Mouse (Mus musculus): ENCODE results near the gene Gm45711. TPM values are rescaled to one million over a fixed set of nuclear protein-coding genes. Genes with fewer than 3 reads are reported as not detected.
"Not testable (repeated sequence)": the region's sequence is repeated elsewhere in the genome, so short reads cannot be mapped to it uniquely, and the experiment has no call there.

Gm45711 gene
- polyA plus RNA-seq (2016; fragmentation: Nextera tagmentation; extraction: Ambion mirVana) = not detected in 2 replicates

GRCm38 (mm10) chr8:104309441-104310155, at the start of gene Gm45711, which contains the start of gene Cmtm1:
Gene Gm45711 (minus strand): TSS chr8:104310081.
Gene Cmtm1 (minus strand): TSS chr8:104310145.
- not testable (repeated sequence) for H3K4me1 ChIP-seq (replicated peaks); DNase-seq (ENCODE audit: low spot score); H3K27me3 ChIP-seq (ENCODE audit: insufficient read depth, poor library complexity, severe bottlenecking); H3K9me3 ChIP-seq; H3K36me3 ChIP-seq; H3K4me3 ChIP-seq; H3K27ac ChIP-seq
- 89% methylated on average over 36 of the region's 36 CpGs for WGBS

DNA sequence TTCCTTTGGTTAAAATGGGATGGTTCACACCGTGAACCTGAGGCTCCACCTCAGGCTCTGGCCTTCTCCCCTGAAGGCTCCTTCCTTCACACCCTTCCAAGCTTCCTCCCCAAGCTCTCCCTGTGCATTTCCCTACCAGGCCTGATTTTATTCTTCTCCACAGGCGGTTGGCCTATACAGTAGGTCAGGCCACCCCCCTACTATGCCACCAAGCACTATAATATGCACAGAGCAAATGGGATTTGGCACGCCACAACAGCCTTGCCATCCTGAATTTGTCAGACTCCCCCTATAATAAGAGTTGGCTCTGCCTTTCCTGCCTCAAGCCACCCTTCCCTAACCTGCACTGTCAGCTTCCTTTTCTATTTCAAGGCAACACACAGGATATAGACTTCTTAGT, 48.8 kb upstream of the Gm45711 start:
- Histone ChIP-seq H3K4me1 (replicated peaks) (peaks cover 11% of the 10 kb centered on the region), H3K27ac (no peak overlapping the region), H3K4me3 (no peak overlapping the region), H3K27me3 (ENCODE audit: insufficient read depth, poor library complexity, severe bottlenecking) (no peaks in the 10 kb centered on the region), H3K9me3 (no peaks in the 10 kb centered on the region), H3K36me3 (peaks cover 33% of the 10 kb centered on the region)
- no peak for DNase-seq (ENCODE audit: low spot score)
- 84% methylated on average over 3 of the region's 3 CpGs for WGBS

DNA sequence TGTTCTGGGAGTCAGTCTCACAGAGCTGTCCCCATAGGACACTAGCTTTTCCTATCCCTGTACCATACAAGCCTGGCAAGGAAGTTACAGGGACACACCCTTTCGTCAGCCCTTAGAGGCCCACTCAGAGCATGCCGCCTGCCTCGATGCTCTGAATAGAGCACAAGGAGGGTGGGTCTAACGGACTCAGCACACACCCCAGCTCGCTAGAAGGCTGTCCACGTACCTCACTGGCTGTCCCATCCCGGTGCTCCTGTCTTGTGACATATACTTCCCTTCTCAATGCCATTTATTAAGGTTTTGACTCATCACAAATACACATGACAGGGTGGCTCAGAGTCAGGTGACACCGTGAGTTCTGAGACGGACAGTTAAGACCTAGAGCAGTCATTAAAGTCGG, 44.6 kb upstream of the Gm45711 start:
- Histone ChIP-seq H3K4me3 (no peak overlapping the region), H3K27ac (no peak overlapping the region), H3K9me3 (no peaks in the 10 kb centered on the region), H3K36me3 (peaks cover 40% of the 10 kb centered on the region), H3K4me1 (replicated peaks) (peaks cover 2% of the 10 kb centered on the region), H3K27me3 (ENCODE audit: insufficient read depth, poor library complexity, severe bottlenecking) (no peaks in the 10 kb centered on the region)
- whole genome bisulfite sequencing = 95% methylated on average over 10 of the region's 10 CpGs
- no peak for DNase-seq (ENCODE audit: low spot score)

GRCm38 (mm10) chr8:104353186-104353585, 43.3 kb upstream of the Gm45711 start:
- H3K9me3 ChIP-seq = no peaks in the 10 kb centered on the region
- 66% methylated on average over 5 of the region's 5 CpGs for WGBS
- no peak for DNase-seq (ENCODE audit: low spot score)
- H3K27ac ChIP-seq = no peak overlapping the region
- H3K4me3 ChIP-seq = no peak overlapping the region
- no peaks in the 10 kb centered on the region for H3K4me1 ChIP-seq (replicated peaks)
- no peaks in the 10 kb centered on the region for H3K27me3 ChIP-seq (ENCODE audit: insufficient read depth, poor library complexity, severe bottlenecking)
- peaks cover 42% of the 10 kb centered on the region for H3K36me3 ChIP-seq

DNA sequence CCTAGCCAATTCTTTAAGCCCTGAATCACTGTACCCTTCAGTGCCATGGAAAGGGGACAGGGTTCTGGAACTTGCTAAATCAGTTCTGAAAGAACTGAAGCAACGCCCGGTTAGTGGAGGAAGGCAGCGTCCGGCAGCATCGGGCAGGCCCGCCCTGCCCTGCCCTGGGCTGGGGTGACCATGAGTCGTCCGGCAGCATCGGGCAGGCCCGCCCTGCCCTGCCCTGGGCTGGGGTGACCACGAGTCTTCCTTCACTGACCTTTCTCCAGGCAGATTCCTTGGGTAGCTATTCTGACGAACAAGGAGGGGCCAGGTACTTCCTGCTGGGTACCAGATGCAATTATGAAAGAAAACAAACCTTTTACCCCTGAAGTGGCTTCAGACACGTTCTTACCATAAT, 40.2 kb upstream of the Gm45711 start:
- WGBS = 80% methylated on average over 13 of the region's 13 CpGs
- DNase-seq (ENCODE audit: low spot score) = no peak
- Histone ChIP-seq H3K27me3 (ENCODE audit: insufficient read depth, poor library complexity, severe bottlenecking) (no peaks in the 10 kb centered on the region), H3K4me1 (replicated peaks) (peaks cover 8% of the 10 kb centered on the region; the same call in 1 of the 2 replicates), H3K9me3 (no peaks in the 10 kb centered on the region), H3K36me3 (peaks cover 49% of the 10 kb centered on the region), H3K27ac (no peak overlapping the region), H3K4me3 (no peak overlapping the region)

DNA sequence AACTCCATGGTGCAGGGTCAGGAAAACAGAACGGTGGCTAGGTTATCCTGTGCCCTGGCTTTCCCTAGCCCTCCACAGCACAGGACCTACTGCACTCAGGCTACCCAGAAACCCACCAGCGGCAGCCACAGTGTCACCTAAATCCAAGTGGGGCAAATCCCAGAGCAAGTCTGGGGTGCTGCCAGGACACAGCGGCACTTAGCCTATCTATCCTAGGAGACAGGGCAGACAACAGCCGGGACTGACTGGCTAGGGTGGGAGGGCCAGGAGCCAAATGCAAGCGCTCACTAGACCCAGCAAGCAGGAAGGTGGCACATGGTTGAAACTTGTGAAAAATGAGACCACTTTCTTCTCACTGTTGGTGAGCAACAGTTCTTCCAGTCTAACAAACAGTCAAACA, 39.1 kb upstream of the Gm45711 start:
- H3K27me3 ChIP-seq (ENCODE audit: insufficient read depth, poor library complexity, severe bottlenecking) = no peaks in the 10 kb centered on the region
- no peak overlapping the region for H3K27ac ChIP-seq
- no peaks in the 10 kb centered on the region for H3K9me3 ChIP-seq
- peaks cover 46% of the 10 kb centered on the region for H3K36me3 ChIP-seq
- no peak overlapping the region for H3K4me3 ChIP-seq
- H3K4me1 ChIP-seq (replicated peaks) = peaks cover 12% of the 10 kb centered on the region; the same call in 1 of the 2 replicates
- no peak for DNase-seq (ENCODE audit: low spot score)
- 91% methylated on average over 5 of the region's 5 CpGs for WGBS

DNA sequence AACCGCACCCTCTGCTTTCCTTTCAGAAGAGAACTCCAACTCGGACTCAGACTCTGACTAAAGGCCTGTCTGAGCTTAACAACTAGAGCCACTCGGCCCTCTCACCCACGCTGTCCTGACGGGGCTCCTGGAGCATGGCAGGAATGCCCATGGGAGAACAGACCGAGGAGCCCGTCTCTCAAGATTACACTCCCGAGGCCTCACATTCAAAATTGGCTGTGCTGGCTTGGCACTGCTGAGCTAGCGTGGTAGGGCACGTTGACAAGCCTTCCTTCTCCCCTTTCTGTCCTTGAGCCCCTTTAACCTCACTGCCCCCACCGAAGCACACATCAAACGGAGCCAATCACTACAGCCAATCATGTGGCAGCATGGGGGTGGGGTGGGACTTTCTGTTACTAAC, 36.8 kb upstream of the Gm45711 start:
- peaks cover 43% of the 10 kb centered on the region for H3K36me3 ChIP-seq
- no peak overlapping the region for H3K4me3 ChIP-seq
- DNase-seq (ENCODE audit: low spot score) = no peak
- H3K9me3 ChIP-seq = no peaks in the 10 kb centered on the region
- H3K27ac ChIP-seq = peak overlapping the region; percentile 12; the same call in 1 of the 2 replicates
- no peaks in the 10 kb centered on the region for H3K27me3 ChIP-seq (ENCODE audit: insufficient read depth, poor library complexity, severe bottlenecking)
- 58% methylated on average over 12 of the region's 12 CpGs for WGBS
- H3K4me1 ChIP-seq (replicated peaks) = peaks cover 18% of the 10 kb centered on the region

GRCm38 (mm10) chr8:104344622-104345021, 34.7 kb upstream of the Gm45711 start:
- Histone ChIP-seq H3K4me3 (no peak overlapping the region), H3K36me3 (peaks cover 39% of the 10 kb centered on the region), H3K27me3 (ENCODE audit: insufficient read depth, poor library complexity, severe bottlenecking) (no peaks in the 10 kb centered on the region), H3K9me3 (no peaks in the 10 kb centered on the region), H3K27ac (no peak overlapping the region), H3K4me1 (replicated peaks) (peaks cover 34% of the 10 kb centered on the region)
- 89% methylated on average over 5 of the region's 5 CpGs for WGBS
- DNase-seq (ENCODE audit: low spot score) = no peak

DNA sequence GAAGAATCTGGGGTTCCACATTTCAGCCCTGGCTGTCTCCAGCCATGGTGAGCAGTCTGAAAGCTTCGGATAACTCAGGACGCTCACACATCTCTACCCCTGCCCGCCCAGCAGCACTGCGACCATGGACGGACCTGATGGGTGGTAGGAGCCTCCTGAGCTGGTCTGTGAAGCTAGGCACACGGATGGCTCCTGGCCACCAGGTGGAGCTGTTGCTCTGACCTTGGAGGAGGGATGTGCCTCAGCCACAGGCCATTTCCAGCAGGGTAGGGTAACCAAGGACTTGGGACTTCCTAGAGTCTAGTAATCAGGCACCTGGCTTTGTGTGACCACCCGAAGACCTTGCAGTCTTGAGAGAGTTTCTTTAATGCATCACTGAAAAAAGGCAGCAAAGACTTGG, 34.1 kb upstream of the Gm45711 start:
- WGBS = 18% methylated on average over 7 of the region's 7 CpGs
- H3K36me3 ChIP-seq = peaks cover 39% of the 10 kb centered on the region
- H3K4me3 ChIP-seq = no peak overlapping the region
- peak; percentile 87 for DNase-seq (ENCODE audit: low spot score)
- peaks cover 41% of the 10 kb centered on the region for H3K4me1 ChIP-seq (replicated peaks)
- H3K27me3 ChIP-seq (ENCODE audit: insufficient read depth, poor library complexity, severe bottlenecking) = no peaks in the 10 kb centered on the region
- no peaks in the 10 kb centered on the region for H3K9me3 ChIP-seq
- H3K27ac ChIP-seq = no peak overlapping the region

GRCm38 (mm10) chr8:104342426-104342825, 32.5 kb upstream of the Gm45711 start:
- Histone ChIP-seq H3K4me3 (no peak overlapping the region), H3K36me3 (peaks cover 31% of the 10 kb centered on the region), H3K9me3 (no peaks in the 10 kb centered on the region), H3K27ac (no peak overlapping the region), H3K27me3 (ENCODE audit: insufficient read depth, poor library complexity, severe bottlenecking) (no peaks in the 10 kb centered on the region), H3K4me1 (replicated peaks) (peaks cover 41% of the 10 kb centered on the region)
- DNase-seq (ENCODE audit: low spot score) = no peak
- 82% methylated on average over 5 of the region's 5 CpGs for WGBS

- Histone ChIP-seq H3K27ac (peak overlapping the region; percentile 93), H3K27me3 (ENCODE audit: insufficient read depth, poor library complexity, severe bottlenecking) (no peaks in the 10 kb centered on the region), H3K4me3 (peak overlapping the region; percentile 70), H3K9me3 (no peaks in the 10 kb centered on the region), H3K36me3 (peaks cover 23% of the 10 kb centered on the region), H3K4me1 (replicated peaks) (peaks cover 36% of the 10 kb centered on the region)
- DNase-seq (ENCODE audit: low spot score) = no peak
- 47% methylated on average over 6 of the region's 6 CpGs for WGBS
These were observed 31.8 kb upstream of the Gm45711 start for GRCm38 (mm10) chr8:104341678-104342077.

DNA sequence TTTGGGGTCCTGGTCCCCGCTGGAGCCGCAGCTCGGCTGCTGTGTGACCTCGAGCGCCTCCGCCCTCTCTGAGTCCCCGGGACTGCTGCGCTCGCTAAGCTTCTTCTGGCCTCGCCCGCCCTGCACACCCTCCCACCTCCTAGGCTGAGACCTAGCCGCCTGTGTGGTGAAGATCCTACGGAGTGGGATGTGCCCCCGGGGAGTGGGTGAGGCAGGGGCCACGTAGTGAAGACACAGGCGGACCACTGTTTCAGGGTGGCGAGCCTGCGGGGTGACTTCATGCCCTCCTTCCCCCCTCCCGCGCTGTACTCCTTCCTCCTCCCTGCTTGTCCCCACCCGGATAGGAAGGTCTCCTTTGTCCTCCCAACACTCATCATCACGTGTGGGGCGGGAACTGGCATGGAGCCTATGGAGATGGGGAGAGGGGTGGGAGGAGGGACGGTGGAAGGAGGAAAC, 31.3 kb upstream of the Gm45711 start:
- Histone ChIP-seq H3K4me3 (peak overlapping the region; percentile 70), H3K27me3 (ENCODE audit: insufficient read depth, poor library complexity, severe bottlenecking) (no peaks in the 10 kb centered on the region), H3K4me1 (replicated peaks) (peaks cover 33% of the 10 kb centered on the region), H3K9me3 (no peaks in the 10 kb centered on the region), H3K36me3 (peaks cover 18% of the 10 kb centered on the region), H3K27ac (peak overlapping the region; percentile 93)
- WGBS = under 1% methylated on average over 24 of the region's 24 CpGs
- peak; percentile 78 for DNase-seq (ENCODE audit: low spot score)

DNA sequence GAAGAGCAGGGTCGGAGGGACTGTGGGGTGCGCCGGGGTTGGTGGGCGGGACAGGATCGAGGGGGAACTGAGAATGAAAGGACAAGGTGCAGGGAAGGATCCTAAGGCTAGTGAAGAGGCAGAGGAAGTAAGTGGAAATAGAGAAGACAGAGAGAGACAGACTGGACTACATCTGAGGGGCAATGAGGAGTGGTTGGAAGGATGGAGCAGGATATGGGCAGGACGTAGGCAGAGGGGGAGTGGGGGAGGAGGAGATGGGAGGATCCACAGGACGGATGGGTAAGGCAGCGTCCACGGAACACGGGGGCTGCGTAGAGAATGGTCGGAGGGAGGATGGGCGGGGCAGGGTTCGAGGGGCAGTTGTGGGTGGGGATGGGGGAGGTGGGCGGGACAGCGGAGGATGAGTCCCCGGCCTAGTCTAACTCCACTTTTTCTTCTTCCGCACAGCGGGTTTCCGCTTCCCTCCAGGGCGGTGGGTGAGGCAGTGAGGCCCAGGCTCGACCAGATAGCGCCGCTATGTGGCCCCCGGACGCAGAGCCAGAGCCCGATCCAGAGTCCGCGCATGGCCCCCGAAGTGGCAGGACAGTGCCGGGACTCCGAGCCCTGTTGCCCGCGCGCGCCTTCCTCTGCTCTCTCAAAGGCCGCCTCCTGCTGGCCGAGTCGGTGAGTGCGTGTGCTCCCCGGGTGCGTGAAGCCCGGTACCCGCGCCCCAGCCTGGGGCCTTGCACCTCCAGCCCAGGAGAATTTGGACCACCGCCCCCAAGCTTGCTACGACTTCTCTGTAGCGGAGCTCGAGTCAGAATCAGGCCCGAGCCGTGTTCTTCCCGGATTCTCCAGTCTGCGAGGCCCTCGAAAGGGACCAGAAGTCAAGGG, 30.6 kb upstream of the Gm45711 start:
- peaks cover 15% of the 10 kb centered on the region for H3K36me3 ChIP-seq
- no peaks in the 10 kb centered on the region for H3K27me3 ChIP-seq (ENCODE audit: insufficient read depth, poor library complexity, severe bottlenecking)
- H3K9me3 ChIP-seq = no peaks in the 10 kb centered on the region
- H3K4me3 ChIP-seq = peak overlapping the region; percentile 70
- H3K4me1 ChIP-seq (replicated peaks) = peaks cover 33% of the 10 kb centered on the region
- WGBS = under 1% methylated on average over 54 of the region's 54 CpGs
- peak; percentile 87 for DNase-seq (ENCODE audit: low spot score)
- H3K27ac ChIP-seq = peak overlapping the region; percentile 93
